ENCODE assay signal across 8 mouse cellular contexts in genomic region chr6:120667422-120667781, GRCm38 (mm10). TPM values are rescaled to one million over a fixed set of nuclear protein-coding genes. Genes with fewer than 3 reads are reported as not detected.
DNase-seq lines count a peak whose midpoint lies in the region; ATAC-seq and TF ChIP-seq lines count a peak whose summit lies in the region.

No protein-coding gene starts in this region.

- H3K9ac ChIP-seq in limb, embryonic 12.5 days (replicated peaks): peak overlapping the region; percentile 92

- H3K27ac ChIP-seq in cerebellum, adult 2 months (ENCODE audit: insufficient read depth, low read length): peak overlapping the region; percentile 53; the same call in 1 of the 2 replicates
- peak overlapping the region; percentile 99 for H3K27ac ChIP-seq in limb, embryonic 12.5 days
- H3K27ac ChIP-seq in small intestine, adult 2 months (ENCODE audit: insufficient read depth, low read depth, low read length): no peak overlapping the region

- no peak for ATAC-seq in megakaryocyte, adult 5-6 weeks (ENCODE audit: poor library complexity, severe bottlenecking)
- ATAC-seq in limb, embryonic 12.5 days (ENCODE audit: insufficient number of reproducible peaks, insufficient read depth, low FRiP score, low TSS enrichment, low read depth): no peak

- H3K4me1 ChIP-seq in cerebellum, adult 2 months (ENCODE audit: control insufficient read depth, insufficient read depth, low read length): no peaks in the 10 kb centered on the region; the same call in 1 of the 2 replicates
- H3K4me1 ChIP-seq in megakaryocyte, embryonic 14.5 days: peaks cover 21% of the 10 kb centered on the region
- peaks cover 15% of the 10 kb centered on the region for H3K4me1 ChIP-seq in limb, embryonic 12.5 days (replicated peaks)
- peaks cover 12% of the 10 kb centered on the region for H3K4me1 ChIP-seq in small intestine, adult 2 months (ENCODE audit: control insufficient read depth, insufficient read depth, insufficient read length, low read length)

- H3K9me3 ChIP-seq in megakaryocyte, embryonic 14.5 days: no peaks in the 10 kb centered on the region
- H3K9me3 ChIP-seq in limb, embryonic 12.5 days: no peaks in the 10 kb centered on the region

- TF ChIP-seq CTCF in cerebellum, adult 2 months (IDR thresholded peaks at IDR 0.05; ENCODE audit: borderline replicate concordance, insufficient read depth, low read depth, low read length): no peak
- no peak for TF ChIP-seq CTCF in small intestine, adult 2 months (IDR thresholded peaks at IDR 0.05; ENCODE audit: extremely low read depth, insufficient read length, insufficient replicate concordance, low read depth, low read length)

- H3K4me2 ChIP-seq in limb, embryonic 12.5 days: peak overlapping the region; percentile 95

- no peaks in the 10 kb centered on the region for H3K36me3 ChIP-seq in megakaryocyte, embryonic 14.5 days (replicated peaks; ENCODE audit: low read length)
- no peaks in the 10 kb centered on the region for H3K36me3 ChIP-seq in limb, embryonic 12.5 days
- H3K36me3 ChIP-seq in small intestine, adult 2 months (ENCODE audit: control insufficient read depth, insufficient read depth, low read length): no peaks in the 10 kb centered on the region

- no peak for DNase-seq in cerebellum, adult 2 months
- DNase-seq in cerebellum, adult 8-10 months: no peak
- DNase-seq in right cerebral cortex, postnatal 25 days: no peak
- DNase-seq in gastrocnemius, adult 18-20 months (ENCODE audit: low spot score): no peak

- no peak for TF ChIP-seq POLR2A in cerebellum, adult 2 months (IDR thresholded peaks at IDR 0.05; ENCODE audit: borderline replicate concordance, insufficient read depth, low read length)
- TF ChIP-seq POLR2A in small intestine, adult 2 months (IDR thresholded peaks at IDR 0.05; ENCODE audit: low read depth, low read length): no peak

- peak overlapping the region; percentile 95 for H3K4me3 ChIP-seq in cerebellum, adult 2 months (replicated peaks; ENCODE audit: insufficient read depth, low read depth, low read length)
- H3K4me3 ChIP-seq in megakaryocyte, embryonic 14.5 days (replicated peaks): peak overlapping the region; percentile 90
- H3K4me3 ChIP-seq in limb, embryonic 12.5 days (replicated peaks): peak overlapping the region; percentile 91
- peak overlapping the region; percentile 71 for H3K4me3 ChIP-seq in small intestine, adult 2 months (ENCODE audit: low read depth, low read length)

- under 1% methylated on average over 7 of the region's 7 CpGs for WGBS in cerebellum, adult 2 months
- under 1% methylated on average over 7 of the region's 7 CpGs for WGBS in limb, embryonic 12.5 days
- 3% methylated on average over 7 of the region's 7 CpGs for WGBS in small intestine, adult 2 months

- no peaks in the 10 kb centered on the region for H3K27me3 ChIP-seq in cerebellum, adult 2 months (ENCODE audit: control insufficient read depth, insufficient read depth, low read length)
- peaks cover 85% of the 10 kb centered on the region for H3K27me3 ChIP-seq in megakaryocyte, embryonic 14.5 days (replicated peaks)
- H3K27me3 ChIP-seq in limb, embryonic 12.5 days: peaks cover 4% of the 10 kb centered on the region; the same call in 1 of the 2 replicates
- peaks cover 39% of the 10 kb centered on the region for H3K27me3 ChIP-seq in small intestine, adult 2 months (ENCODE audit: control insufficient read depth, insufficient read depth, low read length)

RNA-seq across cellular contexts. Expression of gene Cecr2, which starts 1.2 kb away (rescaled TPM):
- 7.4 and 7.6 TPM in 2 replicates for polyA plus RNA-seq in cerebellum, adult 2 months (2012; rRNA removed)
- polyA plus RNA-seq in megakaryocyte, embryonic 14.5 days (2012; ENCODE audit: insufficient read depth, low replicate concordance): not detected in 2 replicates
- total RNA-seq in megakaryocyte, adult 5-6 weeks (2015): 0.25 and 0.55 TPM in 2 replicates
- total RNA-seq in megakaryocyte, adult 5-6 weeks (2017): 1.7 and 2.4 TPM in 2 replicates
- polyA plus RNA-seq in limb, embryonic 12.5 days (2016; fragmentation: Nextera tagmentation; extraction: Ambion mirVana): 6.2 and 8.5 TPM in 2 replicates
- 0.43 and 0.46 TPM in 2 replicates for polyA plus RNA-seq in small intestine, adult 2 months (2012; rRNA removed)
- total RNA-seq in gastrocnemius, adult 18-20 months (2021): 1 to 10 TPM; 7.4 to 10.0 TPM
